20 mouse cellular contexts compared by ENCODE assay signal in the genomic region with DNA sequence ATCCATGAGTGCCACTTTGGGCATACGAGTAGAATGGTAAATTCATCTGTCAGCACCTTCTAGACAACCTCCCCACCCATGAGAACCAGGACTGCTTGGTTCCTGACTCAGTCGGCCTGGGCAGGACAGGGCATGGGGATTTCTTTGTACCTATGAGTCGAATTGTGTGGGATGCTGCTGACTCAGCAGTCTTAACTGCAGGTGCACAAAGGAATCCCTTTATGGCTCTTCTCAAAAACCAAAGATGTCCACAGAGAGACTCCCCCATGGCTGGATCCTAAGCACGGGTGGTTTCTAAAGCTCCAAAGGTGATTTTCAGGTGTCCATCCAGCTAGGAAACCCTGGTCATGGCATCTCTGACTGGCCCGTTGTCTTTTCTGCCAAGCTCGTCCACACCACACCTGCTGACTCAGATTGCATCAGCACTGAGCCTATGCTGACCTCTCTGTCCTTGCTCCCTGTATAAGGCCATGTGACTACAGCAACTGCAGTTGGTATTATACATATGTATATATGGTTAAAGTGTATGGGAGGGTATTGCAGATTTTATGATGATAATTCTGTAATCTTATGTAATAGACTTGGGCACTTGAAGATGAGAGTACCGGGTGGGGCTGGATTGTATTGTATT.
"Had no signal": no experiment of that assay in that cellular context is flagged by ENCODE, and none has a peak within 500 bp of the region (broad histone marks: within the 10 kb centered on the region; RNA-seq: fewer than 3 reads in every experiment).

No protein-coding gene starts in this region.

- H3K36me3 ChIP-seq: stomach, embryonic 15.5 days had no signal

- H3K4me1 ChIP-seq: limb, embryonic 15.5 days; liver, embryonic 15.5 days; midbrain, embryonic 15.5 days; neural tube, embryonic 12.5 days; neural tube, embryonic 15.5 days; stomach, embryonic 15.5 days had no signal

- H3K27ac ChIP-seq: left cerebral cortex, adult 2 months; limb, embryonic 12.5 days; limb, embryonic 15.5 days; liver, embryonic 15.5 days; macrophage; midbrain, embryonic 12.5 days; midbrain, embryonic 15.5 days; neural tube, embryonic 12.5 days; neural tube, embryonic 15.5 days; stomach, embryonic 15.5 days had no signal

- ATAC-seq: inflammation-experienced regulatory T-cells, adult 6 months; lung, postnatal 0 days; midbrain, embryonic 15.5 days had no signal

- H3K4me2 ChIP-seq: limb, embryonic 12.5 days; limb, embryonic 15.5 days; liver, embryonic 15.5 days; lung, embryonic 14.5 days; midbrain, embryonic 12.5 days; midbrain, embryonic 15.5 days; neural tube, embryonic 12.5 days; neural tube, embryonic 15.5 days; stomach, embryonic 15.5 days had no signal

- H3K9me3 ChIP-seq: limb, embryonic 15.5 days; liver, embryonic 15.5 days; midbrain, embryonic 12.5 days; midbrain, embryonic 15.5 days; neural tube, embryonic 12.5 days; neural tube, embryonic 15.5 days; stomach, embryonic 15.5 days had no signal

- DNase-seq: kidney, adult 9 months; layer of hippocampus, postnatal 36 days; lung, embryonic 14.5 days; right cerebral cortex, adult 18-20 months; right cerebral cortex, postnatal 14 days; right cerebral cortex, postnatal 4 days; spleen, adult 18-20 months; thymus, postnatal 36 days had no signal

- H3K4me3 ChIP-seq: left cerebral cortex, adult 2 months; limb, embryonic 12.5 days; limb, embryonic 15.5 days; liver, embryonic 15.5 days; midbrain, embryonic 12.5 days; midbrain, embryonic 15.5 days; neural tube, embryonic 12.5 days; neural tube, embryonic 15.5 days; stomach, embryonic 15.5 days had no signal

- H3K9ac ChIP-seq: limb, embryonic 12.5 days; limb, embryonic 15.5 days; liver, embryonic 15.5 days; lung, embryonic 14.5 days; midbrain, embryonic 12.5 days; midbrain, embryonic 15.5 days; neural tube, embryonic 12.5 days; neural tube, embryonic 15.5 days; stomach, embryonic 15.5 days had no signal

- H3K27me3 ChIP-seq: limb, embryonic 12.5 days; limb, embryonic 15.5 days; liver, embryonic 15.5 days; midbrain, embryonic 12.5 days; midbrain, embryonic 15.5 days; neural tube, embryonic 12.5 days; neural tube, embryonic 15.5 days; stomach, embryonic 15.5 days had no signal
